Mouse (Mus musculus) stomach, adult 2 months (tissue): ENCODE results near the gene Gm8122. TPM values are rescaled to one million over a fixed set of nuclear protein-coding genes. Genes with fewer than 3 reads are reported as not detected.

Experiments
- polyA plus RNA-seq: library from polyadenylated mRNA; depleted of rRNA; stranded (reverse); fragments of >200 nt; gene quantifications from 2 replicates; pipeline ENCODE4 v1.2.3, GENCODE M21; 2012; rRNA removed

The Gm8122 gene
- polyA plus RNA-seq: not detected in 2 replicates

GRCm38 (mm10) chr14:43235204-43235603, at the start of gene Gm8122:
Gm8122 (minus strand) TSS chr14:43235304.

GRCm38 (mm10) chr14:43274986-43275511, 39.9 kb upstream of the Gm8122 start, which contains the start of gene Gm9732:
Gm9732 (plus strand) TSS chr14:43275036.

GRCm38 (mm10) chr14:43258349-43258748, 23.2 kb upstream of the Gm8122 start, which contains the start of gene Gm8126:
Gm8126 (plus strand) TSS chr14:43258649.

Other genes with a start within 250 kb of the Gm8122 start
- gene Gm8082, start 241.7 kb downstream of the Gm8122 start, polyA plus RNA-seq: not detected in 2 replicates
- gene Gm10376, start 219.7 kb downstream of the Gm8122 start, polyA plus RNA-seq: not detected in 2 replicates
- gene Gm8094, start 158.7 kb downstream of the Gm8122 start, polyA plus RNA-seq: not detected in 2 replicates
- not detected in 2 replicates for gene Gm8104, start 134.7 kb downstream of the Gm8122 start, polyA plus RNA-seq
- gene Gm7233, start 55.4 kb downstream of the Gm8122 start, polyA plus RNA-seq: not detected in 2 replicates
- not detected in 2 replicates for gene Gm8126, start 23.3 kb upstream of the Gm8122 start, polyA plus RNA-seq
- gene Gm9732, start 39.7 kb upstream of the Gm8122 start, polyA plus RNA-seq: not detected in 2 replicates
- not detected in 2 replicates for gene Gm8127, start 58.5 kb upstream of the Gm8122 start, polyA plus RNA-seq
- not detected in 2 replicates for gene 1700001F09Rik, start 112.5 kb upstream of the Gm8122 start, polyA plus RNA-seq
- gene Gm8138, start 181.0 kb upstream of the Gm8122 start, polyA plus RNA-seq: not detected in 2 replicates